Mouse (Mus musculus): ENCODE results near the gene Mgat4c. TPM values are rescaled to one million over a fixed set of nuclear protein-coding genes. Genes with fewer than 3 reads are reported as not detected.

Gene Mgat4c
- polyA plus RNA-seq, 1 experiment from 2014 or later = not detected

DNA sequence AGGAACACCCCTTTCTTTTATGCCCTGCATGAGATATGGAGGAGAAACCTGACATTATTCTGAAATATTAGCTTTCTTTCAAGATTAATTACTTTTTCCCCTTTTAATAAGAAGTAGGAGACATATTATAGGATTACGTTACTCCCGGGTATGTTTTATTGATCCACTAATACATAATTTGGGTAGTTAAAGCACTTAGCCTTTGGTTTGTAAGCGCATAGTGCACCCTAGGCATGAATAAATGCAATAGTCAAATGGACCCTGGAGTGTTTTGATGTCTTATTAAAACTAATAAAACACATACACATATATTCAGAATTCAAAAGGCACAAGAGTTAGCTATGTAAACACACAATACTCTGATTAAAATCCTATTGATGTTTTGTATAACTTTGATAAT lies 374.9 kb downstream of the Mgat4c start:
- ATAC-seq (replicated peaks; ENCODE audit: low FRiP score) = no peak
- 87% methylated on average over 3 of the region's 3 CpGs for WGBS

DNA sequence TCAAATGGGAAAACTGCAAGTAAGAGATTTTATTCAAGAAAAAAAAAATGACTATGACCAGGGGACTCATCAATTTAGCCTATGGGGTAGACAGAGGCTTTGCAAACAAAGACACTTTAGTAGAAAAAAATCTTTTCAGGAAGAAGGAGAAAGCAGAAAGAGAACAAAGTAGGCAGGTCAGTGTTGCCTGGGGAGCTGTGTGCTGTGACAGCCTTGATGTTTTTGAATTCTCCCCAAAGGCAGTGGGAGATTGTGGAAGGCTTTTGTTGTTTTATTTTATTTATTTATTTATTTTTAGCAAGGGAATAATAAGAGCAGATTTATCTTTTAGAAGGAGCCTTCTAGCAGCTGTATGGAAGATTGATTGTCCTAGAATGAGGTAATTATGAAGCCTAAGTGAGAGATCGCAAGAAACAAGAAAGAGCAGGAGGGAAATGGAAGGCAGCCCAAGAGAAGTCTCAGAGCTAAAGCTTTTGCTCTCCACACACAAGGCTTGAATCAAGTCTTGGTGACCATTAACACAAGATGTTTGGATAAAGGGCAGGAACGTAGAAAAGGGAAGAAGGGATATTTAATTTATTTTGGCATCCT lies 375.8 kb downstream of the Mgat4c start:
- no peak overlapping the region for H3K4me3 ChIP-seq (ENCODE audit: low read depth, low read length)
- 58% methylated on average over 2 of the region's 2 CpGs for WGBS
- no peak overlapping the region for H3K9ac ChIP-seq (ENCODE audit: low read depth, low read length)
- DNase-seq (ENCODE audit: low spot score) = no peak
- H3K36me3 ChIP-seq (ENCODE audit: control insufficient read depth, insufficient read depth, low read length) = no peaks in the 10 kb centered on the region
- no peaks in the 10 kb centered on the region for H3K9me3 ChIP-seq (ENCODE audit: control insufficient read depth, low read length)
- H3K4me1 ChIP-seq (replicated peaks; ENCODE audit: control insufficient read depth, insufficient read depth, low read length) = no peaks in the 10 kb centered on the region
- no peak overlapping the region for H3K4me2 ChIP-seq
- H3K27ac ChIP-seq (ENCODE audit: low read depth, low read length) = no peak overlapping the region
- no peak for ATAC-seq (replicated peaks; ENCODE audit: low FRiP score)
- H3K27me3 ChIP-seq (replicated peaks; ENCODE audit: control insufficient read depth, insufficient read depth, low read length) = no peaks in the 10 kb centered on the region

More for the DNA sequence above, 374.9 kb downstream of the Mgat4c start:
- no peak overlapping the region for H3K27ac ChIP-seq (ENCODE audit: low read depth, low read length)
- no peak overlapping the region for H3K9ac ChIP-seq (ENCODE audit: low read depth, low read length)
- H3K9me3 ChIP-seq (ENCODE audit: control insufficient read depth, low read length) = no peaks in the 10 kb centered on the region
- DNase-seq (ENCODE audit: low spot score) = no peak
- H3K27me3 ChIP-seq (replicated peaks; ENCODE audit: control insufficient read depth, insufficient read depth, low read length) = no peaks in the 10 kb centered on the region
- no peak overlapping the region for H3K4me2 ChIP-seq
- H3K36me3 ChIP-seq (ENCODE audit: control insufficient read depth, insufficient read depth, low read length) = no peaks in the 10 kb centered on the region
- H3K4me1 ChIP-seq (replicated peaks; ENCODE audit: control insufficient read depth, insufficient read depth, low read length) = no peaks in the 10 kb centered on the region
- no peak overlapping the region for H3K4me3 ChIP-seq (ENCODE audit: low read depth, low read length)

DNA sequence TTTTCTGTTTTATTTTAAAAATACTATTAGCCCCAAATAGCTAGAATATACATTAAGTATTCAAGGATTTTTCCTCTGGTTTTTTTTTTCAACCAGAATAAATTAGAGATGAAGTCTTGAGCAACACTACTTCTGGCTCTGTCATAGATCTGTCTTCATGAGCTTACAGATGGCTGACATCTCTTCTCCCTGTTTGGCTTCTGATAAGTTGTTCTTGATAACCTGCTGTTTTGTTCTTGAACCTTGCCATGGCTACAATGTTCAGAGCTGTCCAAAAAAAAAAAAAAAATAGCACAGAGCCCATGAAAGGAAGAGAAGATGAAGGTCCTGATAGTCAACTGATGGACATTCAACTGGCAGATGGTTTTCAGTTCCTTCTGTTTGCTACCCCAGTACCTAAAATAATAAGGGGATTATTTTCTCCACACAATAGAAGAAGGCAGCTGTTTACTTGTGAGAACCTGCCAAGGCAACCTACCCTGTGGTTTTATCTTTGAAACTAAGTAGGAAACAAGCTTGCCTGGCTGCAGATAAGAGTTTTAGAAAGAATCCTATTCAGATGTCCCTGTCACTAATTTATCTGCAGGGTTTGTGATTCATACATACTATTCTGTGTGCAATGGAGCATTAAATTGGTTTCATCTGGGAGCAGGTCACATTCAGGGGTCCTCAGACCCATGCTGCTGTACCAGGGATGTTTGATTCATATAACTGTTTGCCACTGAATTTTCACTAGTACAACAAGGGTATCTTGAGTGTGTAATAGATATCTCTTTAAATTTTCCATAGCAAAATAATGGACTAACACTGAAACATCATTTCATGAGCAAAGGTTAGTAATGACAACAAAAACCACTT lies 393.5 kb downstream of the Mgat4c start:
- no peak for DNase-seq (ENCODE audit: low spot score)
- Histone ChIP-seq H3K27me3 (replicated peaks; ENCODE audit: control insufficient read depth, insufficient read depth, low read length) (no peaks in the 10 kb centered on the region), H3K9me3 (ENCODE audit: control insufficient read depth, low read length) (no peaks in the 10 kb centered on the region), H3K36me3 (ENCODE audit: control insufficient read depth, insufficient read depth, low read length) (no peaks in the 10 kb centered on the region), H3K4me2 (no peak overlapping the region), H3K9ac (ENCODE audit: low read depth, low read length) (no peak overlapping the region), H3K27ac (ENCODE audit: low read depth, low read length) (no peak overlapping the region), H3K4me1 (replicated peaks; ENCODE audit: control insufficient read depth, insufficient read depth, low read length) (no peaks in the 10 kb centered on the region), H3K4me3 (ENCODE audit: low read depth, low read length) (no peak overlapping the region)
- ATAC-seq (replicated peaks; ENCODE audit: low FRiP score) = peak; percentile 62

DNA sequence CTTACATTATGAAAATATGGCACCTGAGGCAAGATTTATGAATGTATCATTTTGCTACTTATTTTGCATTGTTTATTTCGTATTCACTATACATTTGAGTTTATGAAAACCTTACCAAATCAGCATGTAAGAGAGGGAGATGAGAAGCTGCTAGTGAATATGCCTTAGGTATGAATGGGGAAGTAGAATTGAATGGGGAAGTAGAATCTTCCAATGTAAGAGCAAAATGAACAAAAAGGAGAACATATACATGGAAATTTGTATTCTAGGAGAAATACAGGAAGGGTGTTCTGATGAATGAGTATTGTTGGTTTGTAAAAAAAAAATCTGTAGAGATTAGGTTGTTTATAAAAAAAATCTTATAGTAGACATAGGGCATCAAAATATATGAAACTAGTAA lies 441.9 kb downstream of the Mgat4c start:
- 74% methylated on average over 1 of the region's 1 CpGs for WGBS
- ATAC-seq (replicated peaks; ENCODE audit: low FRiP score) = no peak

DNA sequence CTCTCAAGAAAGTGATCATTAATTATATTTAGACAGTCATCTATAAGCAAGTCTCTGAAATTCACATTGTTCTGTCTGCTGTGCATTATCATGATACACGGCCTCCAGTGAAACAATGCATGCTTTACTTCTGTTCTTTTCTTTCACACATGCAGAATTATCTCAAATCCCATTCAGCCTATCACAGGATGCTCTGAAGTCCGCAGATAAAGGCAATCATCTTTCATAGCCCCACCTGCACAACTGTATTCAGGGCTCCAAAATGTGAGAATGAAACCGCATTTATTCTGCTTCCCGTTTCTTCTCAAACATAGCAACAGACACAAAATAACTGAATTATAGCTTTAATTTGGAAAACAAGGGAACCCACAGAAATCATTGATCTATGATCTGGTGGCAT lies 446.1 kb downstream of the Mgat4c start:
- no peak overlapping the region for H3K27ac ChIP-seq (ENCODE audit: low read depth, low read length)
- no peak overlapping the region for H3K4me3 ChIP-seq (ENCODE audit: low read depth, low read length)
- no peak overlapping the region for H3K9ac ChIP-seq (ENCODE audit: low read depth, low read length)
- no peaks in the 10 kb centered on the region for H3K27me3 ChIP-seq (replicated peaks; ENCODE audit: control insufficient read depth, insufficient read depth, low read length)
- H3K4me1 ChIP-seq (replicated peaks; ENCODE audit: control insufficient read depth, insufficient read depth, low read length) = no peaks in the 10 kb centered on the region
- no peaks in the 10 kb centered on the region for H3K9me3 ChIP-seq (ENCODE audit: control insufficient read depth, low read length)
- DNase-seq (ENCODE audit: low spot score) (no peak), ATAC-seq (replicated peaks; ENCODE audit: low FRiP score) (no peak)
- H3K4me2 ChIP-seq = no peak overlapping the region
- no peaks in the 10 kb centered on the region for H3K36me3 ChIP-seq (ENCODE audit: control insufficient read depth, insufficient read depth, low read length)
- 79% methylated on average over 4 of the region's 4 CpGs for WGBS

More for the DNA sequence above, 441.9 kb downstream of the Mgat4c start:
- no peak overlapping the region for H3K27ac ChIP-seq (ENCODE audit: low read depth, low read length)
- no peaks in the 10 kb centered on the region for H3K27me3 ChIP-seq (replicated peaks; ENCODE audit: control insufficient read depth, insufficient read depth, low read length)
- no peak overlapping the region for H3K4me2 ChIP-seq
- no peak overlapping the region for H3K9ac ChIP-seq (ENCODE audit: low read depth, low read length)
- DNase-seq (ENCODE audit: low spot score) = no peak
- no peaks in the 10 kb centered on the region for H3K4me1 ChIP-seq (replicated peaks; ENCODE audit: control insufficient read depth, insufficient read depth, low read length)
- no peaks in the 10 kb centered on the region for H3K9me3 ChIP-seq (ENCODE audit: control insufficient read depth, low read length)
- no peaks in the 10 kb centered on the region for H3K36me3 ChIP-seq (ENCODE audit: control insufficient read depth, insufficient read depth, low read length)
- no peak overlapping the region for H3K4me3 ChIP-seq (ENCODE audit: low read depth, low read length)

DNA sequence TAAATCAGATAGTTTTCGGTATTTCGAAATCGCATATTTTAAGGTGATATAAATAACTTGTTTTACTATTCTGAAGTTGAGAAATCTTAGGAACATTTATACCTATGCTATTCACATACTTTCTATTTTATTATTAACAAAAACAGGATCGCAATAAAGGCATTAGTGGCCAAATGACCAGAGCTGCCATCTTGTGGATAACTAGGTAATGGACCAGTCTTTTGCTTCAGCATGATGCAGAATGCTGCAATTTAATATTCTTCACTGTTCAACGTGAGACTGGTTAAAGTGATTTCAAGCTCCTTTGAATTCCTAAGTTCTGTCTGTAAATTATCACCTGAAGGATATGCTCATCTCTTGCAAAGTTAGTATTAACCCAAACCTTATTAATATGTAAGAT lies 473.6 kb downstream of the Mgat4c start:
- DNase-seq (ENCODE audit: low spot score) (no peak), ATAC-seq (replicated peaks; ENCODE audit: low FRiP score) (no peak)
- Histone ChIP-seq H3K4me1 (replicated peaks; ENCODE audit: control insufficient read depth, insufficient read depth, low read length) (no peaks in the 10 kb centered on the region), H3K27me3 (replicated peaks; ENCODE audit: control insufficient read depth, insufficient read depth, low read length) (no peaks in the 10 kb centered on the region), H3K27ac (ENCODE audit: low read depth, low read length) (no peak overlapping the region), H3K4me3 (ENCODE audit: low read depth, low read length) (no peak overlapping the region), H3K36me3 (ENCODE audit: control insufficient read depth, insufficient read depth, low read length) (no peaks in the 10 kb centered on the region), H3K9me3 (ENCODE audit: control insufficient read depth, low read length) (no peaks in the 10 kb centered on the region), H3K9ac (ENCODE audit: low read depth, low read length) (no peak overlapping the region), H3K4me2 (no peak overlapping the region)
- WGBS = 76% methylated on average over 5 of the region's 5 CpGs

DNA sequence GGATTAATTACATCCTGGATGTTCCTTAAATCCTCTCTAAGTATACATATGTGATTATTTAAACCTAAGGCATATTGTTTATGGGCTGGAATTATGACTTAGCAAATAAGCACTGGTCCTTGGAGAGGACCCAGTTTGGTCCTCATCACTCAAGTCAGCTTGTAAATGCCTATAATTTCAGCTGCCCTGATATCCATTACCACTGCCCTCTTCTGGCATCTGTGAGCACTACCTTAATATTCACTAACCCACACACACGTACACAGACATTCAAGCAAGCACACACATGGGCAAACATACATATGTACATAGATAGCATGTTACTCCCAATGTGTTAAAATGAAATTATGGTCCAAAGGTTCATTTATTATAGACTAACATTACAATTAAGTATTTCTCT lies 474.6 kb downstream of the Mgat4c start:
- no peak overlapping the region for H3K4me3 ChIP-seq (ENCODE audit: low read depth, low read length)
- no peaks in the 10 kb centered on the region for H3K36me3 ChIP-seq (ENCODE audit: control insufficient read depth, insufficient read depth, low read length)
- no peak for DNase-seq (ENCODE audit: low spot score)
- H3K9ac ChIP-seq (ENCODE audit: low read depth, low read length) = no peak overlapping the region
- no peak overlapping the region for H3K4me2 ChIP-seq
- H3K27ac ChIP-seq (ENCODE audit: low read depth, low read length) = no peak overlapping the region
- WGBS = 55% methylated on average over 1 of the region's 1 CpGs
- no peaks in the 10 kb centered on the region for H3K27me3 ChIP-seq (replicated peaks; ENCODE audit: control insufficient read depth, insufficient read depth, low read length)
- no peaks in the 10 kb centered on the region for H3K4me1 ChIP-seq (replicated peaks; ENCODE audit: control insufficient read depth, insufficient read depth, low read length)
- no peaks in the 10 kb centered on the region for H3K9me3 ChIP-seq (ENCODE audit: control insufficient read depth, low read length)
- no peak for ATAC-seq (replicated peaks; ENCODE audit: low FRiP score)

DNA sequence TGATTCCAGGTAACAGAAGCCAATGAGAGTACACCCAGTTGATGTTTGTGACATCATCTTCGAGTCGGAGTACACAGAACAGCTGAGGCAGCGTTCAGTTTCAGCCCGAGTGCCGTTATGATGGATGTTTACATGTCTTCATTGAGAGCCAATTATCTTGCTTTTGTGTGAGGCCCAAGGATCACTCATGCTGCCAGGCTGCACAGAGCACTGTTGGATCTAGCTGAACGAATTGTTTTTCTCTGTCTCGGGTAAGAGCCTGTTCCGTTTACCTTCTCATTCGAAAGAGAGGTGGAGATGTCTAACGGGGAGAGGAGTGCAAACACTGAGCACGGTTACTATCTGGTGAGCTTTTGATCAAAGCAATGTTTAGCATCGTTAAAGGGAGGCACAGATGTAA lies 477.5 kb downstream of the Mgat4c start:
- H3K4me3 ChIP-seq (ENCODE audit: low read depth, low read length) = no peak overlapping the region
- WGBS = 43% methylated on average over 12 of the region's 12 CpGs
- no peaks in the 10 kb centered on the region for H3K27me3 ChIP-seq (replicated peaks; ENCODE audit: control insufficient read depth, insufficient read depth, low read length)
- no peak for DNase-seq (ENCODE audit: low spot score)
- H3K27ac ChIP-seq (ENCODE audit: low read depth, low read length) = no peak overlapping the region
- no peaks in the 10 kb centered on the region for H3K9me3 ChIP-seq (ENCODE audit: control insufficient read depth, low read length)
- ATAC-seq (replicated peaks; ENCODE audit: low FRiP score) = no peak
- H3K4me1 ChIP-seq (replicated peaks; ENCODE audit: control insufficient read depth, insufficient read depth, low read length) = no peaks in the 10 kb centered on the region
- no peaks in the 10 kb centered on the region for H3K36me3 ChIP-seq (ENCODE audit: control insufficient read depth, insufficient read depth, low read length)
- no peak overlapping the region for H3K9ac ChIP-seq (ENCODE audit: low read depth, low read length)
- peak overlapping the region; percentile 49 for H3K4me2 ChIP-seq

DNA sequence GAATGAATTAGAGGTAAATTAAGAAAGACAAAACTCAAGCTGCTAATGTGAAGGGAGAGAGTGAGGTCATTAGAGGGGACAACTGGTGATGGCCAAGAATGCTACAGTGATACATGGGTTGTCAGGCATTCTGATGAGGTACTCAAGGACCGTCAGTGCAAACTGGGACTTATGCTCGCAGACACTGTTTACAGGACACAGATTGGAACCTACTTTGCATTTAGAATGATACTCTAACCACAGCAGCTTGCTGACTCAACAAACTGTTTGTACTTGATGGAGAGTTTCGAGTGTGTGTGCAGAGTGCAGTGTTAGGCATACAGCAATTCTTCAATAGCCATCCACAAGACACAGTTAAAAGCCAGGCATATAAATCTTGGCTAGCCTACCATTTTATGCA lies 503.4 kb downstream of the Mgat4c start:
- Histone ChIP-seq H3K27ac (ENCODE audit: low read depth, low read length) (no peak overlapping the region), H3K9me3 (ENCODE audit: control insufficient read depth, low read length) (no peaks in the 10 kb centered on the region), H3K4me1 (replicated peaks; ENCODE audit: control insufficient read depth, insufficient read depth, low read length) (no peaks in the 10 kb centered on the region), H3K4me3 (ENCODE audit: low read depth, low read length) (no peak overlapping the region), H3K36me3 (ENCODE audit: control insufficient read depth, insufficient read depth, low read length) (no peaks in the 10 kb centered on the region), H3K4me2 (no peak overlapping the region), H3K9ac (ENCODE audit: low read depth, low read length) (no peak overlapping the region), H3K27me3 (replicated peaks; ENCODE audit: control insufficient read depth, insufficient read depth, low read length) (no peaks in the 10 kb centered on the region)
- no peak for ATAC-seq (replicated peaks; ENCODE audit: low FRiP score)
- DNase-seq (ENCODE audit: low spot score) = no peak
- 69% methylated on average over 3 of the region's 3 CpGs for WGBS
